Mouse (Mus musculus): Measurements from ENCODE around the gene Opa3.

DNA sequence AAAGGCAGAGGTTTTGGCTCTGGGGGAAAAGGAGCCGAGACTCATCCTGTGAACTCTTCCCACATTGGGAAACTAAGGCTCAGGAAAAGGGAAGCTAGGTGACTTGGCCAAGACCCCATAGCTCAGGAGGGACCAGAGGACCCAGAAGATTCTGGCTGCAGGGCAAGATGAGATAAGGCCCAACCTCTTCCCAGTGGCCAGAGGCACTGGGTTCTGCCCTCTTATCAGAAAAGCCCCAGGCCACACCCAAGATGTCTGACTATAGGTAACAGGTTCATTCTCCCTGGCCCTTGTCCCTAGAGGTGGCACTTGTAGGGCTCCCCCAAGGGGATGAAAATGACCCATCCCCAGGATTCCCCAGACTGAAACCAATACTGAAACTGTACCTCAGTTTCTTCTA, 18.7 kb downstream of the Opa3 start:
- TF ChIP-seq GATA1 (IDR thresholded peaks at IDR 0.05; ENCODE audit: borderline replicate concordance, low read length) (no peak), FLI1 (IDR thresholded peaks at IDR 0.05; ENCODE audit: low read length) (no peak)

All from megakaryocyte, embryonic 14.5 days (primary cell).